Mouse (Mus musculus) ES-Bruce4 (cell line): ENCODE measurements at regions not wholly inside any gene's neighbourhood (a gene's known extent, or its start where the extent isn't known, plus 50 kb on each side); places are given as distances from the start of the nearest gene placed in this dataset.

Experiments used
- H3K27ac ChIP-seq: 2 replicates; pipeline ENCODE4 v1.5.1; 2012; ENCODE audit warnings: low read length, inconsistent platforms; ENCODE audit not compliant: insufficient read depth
- H3K27me3 ChIP-seq: 2 replicates; pipeline ENCODE4 v1.6.1; 2012; ENCODE audit warnings: mild to moderate bottlenecking, low read length, inconsistent platforms; ENCODE audit not compliant: control insufficient read depth, poor library complexity, insufficient read depth, severe bottlenecking
- H3K36me3 ChIP-seq: 2 replicates; pipeline ENCODE4 v1.6.1; 2012; ENCODE audit warnings: inconsistent platforms, mild to moderate bottlenecking, low read length, moderate library complexity; ENCODE audit not compliant: control insufficient read depth, poor library complexity, insufficient read depth, severe bottlenecking
- H3K4me1 ChIP-seq: one replicate; pipeline ENCODE4 v1.8.1; 2011; ENCODE audit warnings: low read length; ENCODE audit not compliant: control insufficient read depth, insufficient read depth
- H3K4me3 ChIP-seq: 2 replicates; pipeline ENCODE4 v1.5.1; 2011; ENCODE audit warnings: low read depth, mild to moderate bottlenecking, low read length
- H3K9ac ChIP-seq: 2 replicates; pipeline ENCODE4 v1.6.1; 2012; ENCODE audit warnings: low read depth, mild to moderate bottlenecking, inconsistent platforms; ENCODE audit not compliant: poor library complexity, severe bottlenecking
- H3K9me3 ChIP-seq: replicated peaks from 2 replicates; pipeline ENCODE4 v1.6.1; 2012; ENCODE audit warnings: mild to moderate bottlenecking, low read length, inconsistent platforms; ENCODE audit not compliant: control insufficient read depth, poor library complexity, insufficient read depth, severe bottlenecking
- CTCF ChIP-seq: IDR thresholded peaks from one replicate; pipeline ENCODE4 v1.8.1; 2011; ENCODE audit warnings: low read depth, low read length
- EP300 ChIP-seq: IDR thresholded peaks from 2 replicates; pipeline ENCODE4 v1.6.1; 2011; ENCODE audit warnings: low read depth, low read length; ENCODE audit not compliant: insufficient read depth
- POLR2A ChIP-seq: IDR thresholded peaks from one replicate; pipeline ENCODE4 v1.8.1; 2011; ENCODE audit warnings: low read length; ENCODE audit not compliant: insufficient read depth

DNA sequence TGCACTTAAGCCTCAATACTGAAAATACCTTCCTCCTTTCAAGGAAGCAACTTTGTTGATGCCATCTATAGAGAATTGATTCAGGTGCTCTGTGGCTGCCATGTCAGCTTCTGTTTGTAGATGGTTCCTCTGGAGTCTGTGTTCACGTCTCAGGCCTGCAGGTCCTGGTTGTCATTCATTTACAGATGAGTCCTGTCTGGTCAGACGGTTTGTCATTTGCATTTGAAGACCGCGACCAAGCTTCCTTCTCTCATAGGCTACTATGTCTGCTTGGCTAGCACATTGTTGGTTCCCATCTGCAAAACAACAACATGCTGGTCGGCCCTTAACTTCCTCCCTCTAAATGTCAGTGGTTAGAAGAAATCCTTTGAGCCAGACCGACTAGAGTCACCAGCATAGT lies 151.0 kb downstream of the Dact1 start:
- no peak for TF ChIP-seq CTCF
- TF ChIP-seq POLR2A: no peak
- peak; percentile 82 for TF ChIP-seq EP300
- Histone ChIP-seq H3K27ac (peak overlapping the region; percentile 74), H3K9ac (no peak overlapping the region), H3K4me1 (peaks cover 3% of the 10 kb centered on the region), H3K4me3 (no peak overlapping the region), H3K36me3 (no peaks in the 10 kb centered on the region), H3K9me3 (no peaks in the 10 kb centered on the region), H3K27me3 (no peaks in the 10 kb centered on the region)

DNA sequence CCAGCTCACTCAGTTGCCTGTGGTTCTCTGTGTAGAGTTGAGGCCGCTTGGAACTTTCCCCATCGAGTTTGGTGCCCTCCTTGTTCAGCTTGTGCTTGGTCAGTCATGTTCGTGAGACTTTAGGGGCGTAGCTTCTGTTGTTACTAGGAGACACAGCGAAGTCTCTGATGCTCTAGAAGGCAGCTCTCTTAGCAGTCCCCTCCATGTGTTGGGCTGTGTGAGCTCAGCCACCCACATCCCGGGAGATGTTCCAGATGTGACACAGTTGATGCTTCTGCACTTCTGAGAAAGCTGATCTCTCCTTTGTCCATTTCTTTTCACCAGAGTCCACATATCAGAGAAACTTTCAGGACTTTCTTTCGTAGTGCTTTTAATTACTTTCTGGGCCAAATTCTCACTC lies 158.1 kb downstream of the Dact1 start:
- no peaks in the 10 kb centered on the region for H3K4me1 ChIP-seq

DNA sequence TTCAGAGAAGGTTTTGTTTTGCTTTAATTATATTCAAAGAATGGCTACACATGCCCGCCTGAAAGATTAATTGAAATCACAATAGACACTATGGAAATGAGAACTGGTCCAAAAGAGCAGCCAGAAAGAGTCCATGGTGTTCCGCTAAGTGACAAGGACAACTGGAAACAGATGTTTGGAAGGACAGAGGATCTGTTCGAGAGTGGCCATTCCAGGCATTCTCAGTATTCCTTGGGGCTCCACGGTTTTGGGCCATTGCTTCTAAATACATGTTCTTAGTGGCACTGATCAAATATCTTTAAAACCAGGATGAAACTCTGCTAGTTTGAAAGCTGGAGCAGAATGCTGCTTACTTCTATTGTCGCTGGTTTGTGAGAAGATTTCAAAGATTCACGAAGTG lies 158.6 kb downstream of the Dact1 start:
- H3K4me3 ChIP-seq: no peak overlapping the region
- no peak overlapping the region for H3K9ac ChIP-seq
- no peaks in the 10 kb centered on the region for H3K36me3 ChIP-seq
- no peaks in the 10 kb centered on the region for H3K4me1 ChIP-seq
- no peak overlapping the region for H3K27ac ChIP-seq
- TF ChIP-seq EP300 (no peak), POLR2A (no peak), CTCF (no peak)
- no peaks in the 10 kb centered on the region for H3K9me3 ChIP-seq
- H3K27me3 ChIP-seq: no peaks in the 10 kb centered on the region; the same call in 1 of the 2 replicates

More for the DNA sequence above, 158.1 kb downstream of the Dact1 start:
- Histone ChIP-seq H3K36me3 (no peaks in the 10 kb centered on the region), H3K27ac (no peak overlapping the region), H3K4me3 (no peak overlapping the region), H3K27me3 (no peaks in the 10 kb centered on the region; the same call in 1 of the 2 replicates), H3K9me3 (no peaks in the 10 kb centered on the region), H3K9ac (no peak overlapping the region)
- TF ChIP-seq EP300 (no peak), POLR2A (no peak)

DNA sequence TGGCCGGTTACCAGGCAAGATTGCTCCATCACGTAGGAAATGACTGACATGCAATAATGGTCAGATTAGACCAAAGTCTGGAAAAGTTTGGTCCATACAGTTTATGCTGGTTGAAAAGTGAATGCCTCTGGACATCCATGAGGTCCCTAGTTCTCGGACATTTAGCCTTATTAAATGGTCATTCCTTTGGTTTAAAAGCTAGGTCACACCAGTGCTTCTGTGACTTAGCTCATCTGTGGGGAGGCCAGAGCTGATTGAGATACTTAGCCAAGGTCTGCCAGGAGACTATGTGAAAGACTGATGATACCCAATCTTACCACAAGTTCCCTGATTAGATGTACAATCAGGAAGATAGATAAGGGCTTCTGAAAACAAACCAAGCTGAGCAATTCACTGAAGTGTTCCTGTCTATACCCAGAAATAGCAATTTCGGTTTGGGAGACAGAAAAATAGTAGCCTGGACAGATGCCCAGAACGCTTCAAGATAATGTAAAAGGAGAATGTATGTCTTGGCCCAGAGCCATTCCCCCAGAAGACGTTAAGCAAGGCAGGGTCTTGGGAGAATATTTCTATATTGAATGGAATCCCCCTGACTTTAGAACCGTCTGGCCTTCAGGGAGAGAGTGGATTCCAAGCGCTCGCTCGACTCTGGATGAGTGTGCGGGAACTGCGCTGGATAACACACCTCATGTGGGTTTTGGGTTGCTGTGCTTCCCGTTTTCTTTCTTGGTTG lies 161.5 kb downstream of the Dact1 start:
- H3K9me3 ChIP-seq: no peaks in the 10 kb centered on the region
- H3K9ac ChIP-seq: no peak overlapping the region
- H3K36me3 ChIP-seq: no peaks in the 10 kb centered on the region
- TF ChIP-seq POLR2A: no peak
- TF ChIP-seq EP300: no peak
- no peak for TF ChIP-seq CTCF
- H3K4me3 ChIP-seq: no peak overlapping the region
- no peak overlapping the region for H3K27ac ChIP-seq
- peaks cover 3% of the 10 kb centered on the region for H3K4me1 ChIP-seq
- H3K27me3 ChIP-seq: no peaks in the 10 kb centered on the region; the same call in 1 of the 2 replicates

DNA sequence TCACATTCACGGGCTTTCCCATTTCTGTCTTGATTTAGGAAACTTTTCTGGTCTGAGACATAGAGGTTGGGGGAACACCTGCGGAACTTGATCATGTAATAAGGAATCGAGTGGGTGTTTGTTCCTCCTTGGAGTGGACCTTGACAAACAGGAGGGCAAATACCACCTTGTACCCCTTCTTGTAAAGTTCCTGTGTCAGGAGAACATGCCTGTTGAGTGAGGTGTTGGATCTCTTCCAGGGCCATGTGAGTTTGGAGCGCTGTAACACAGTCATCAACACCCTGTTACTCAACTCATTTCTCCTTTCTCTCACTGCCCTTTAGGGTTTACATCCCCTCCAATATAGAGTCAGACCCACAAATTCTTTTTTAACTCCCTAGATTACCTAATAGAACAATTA lies 162.0 kb downstream of the Dact1 start:
- Histone ChIP-seq H3K27me3 (no peaks in the 10 kb centered on the region; the same call in 1 of the 2 replicates), H3K4me3 (no peak overlapping the region), H3K9ac (no peak overlapping the region), H3K27ac (no peak overlapping the region), H3K9me3 (no peaks in the 10 kb centered on the region), H3K4me1 (peaks cover 3% of the 10 kb centered on the region), H3K36me3 (no peaks in the 10 kb centered on the region)
- TF ChIP-seq CTCF (no peak), EP300 (no peak), POLR2A (no peak)

DNA sequence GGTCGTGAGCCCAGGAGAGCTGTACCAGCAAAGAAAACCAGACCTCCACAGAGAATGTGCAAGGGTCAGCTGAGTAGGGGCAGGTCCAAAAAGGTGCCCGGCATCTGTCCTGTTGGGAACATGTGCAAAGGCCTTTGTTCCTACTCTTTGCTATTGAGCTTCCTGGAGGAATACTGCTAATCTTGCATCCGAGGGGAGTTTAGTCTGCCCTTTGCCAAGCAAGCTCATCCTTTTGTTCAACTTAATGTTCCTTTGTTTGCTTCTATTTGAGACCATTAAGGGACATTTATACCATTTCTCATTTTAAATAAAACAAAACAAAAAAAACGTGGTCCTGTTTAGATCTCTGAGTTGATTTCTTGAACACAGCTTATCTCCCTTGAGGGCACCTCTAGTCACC lies 166.6 kb downstream of the Dact1 start:
- Histone ChIP-seq H3K4me1 (peaks cover 3% of the 10 kb centered on the region), H3K27me3 (no peaks in the 10 kb centered on the region; the same call in 1 of the 2 replicates), H3K36me3 (no peaks in the 10 kb centered on the region), H3K9me3 (no peaks in the 10 kb centered on the region), H3K27ac (no peak overlapping the region), H3K4me3 (no peak overlapping the region), H3K9ac (no peak overlapping the region)
- 0 out of 2 replicates have a peak, but pooled peaks have one; percentile 12 for TF ChIP-seq EP300
- TF ChIP-seq POLR2A: no peak
- no peak for TF ChIP-seq CTCF
